Mouse (Mus musculus) intestine, embryonic 15.5 days (tissue): Measurements from ENCODE around the gene Dmrt2. TPM values are rescaled to one million over a fixed set of nuclear protein-coding genes. Genes with fewer than 3 reads are reported as not detected.

Source experiments
- ATAC-seq: fragments of 200-750 bp; cut with Nextera tagmentation; 2 replicates; pipeline ENCODE4 v1.8.0; 2017; ENCODE audit warnings: moderate TSS enrichment, moderate library complexity
- H3K27ac ChIP-seq: fragments of 300-500 bp; sonication (generic); 2 replicates; pipeline ENCODE4 v1.5.1; 2015; ENCODE audit warnings: mild to moderate bottlenecking, inconsistent platforms
- H3K27me3 ChIP-seq: fragments of 300-500 bp; sonication (generic); replicated peaks from 2 replicates; pipeline ENCODE4 v1.6.1; 2015; ENCODE audit warnings: inconsistent platforms
- H3K36me3 ChIP-seq: fragments of 300-500 bp; sonication (generic); 2 replicates; pipeline ENCODE4 v1.6.1; 2015; ENCODE audit warnings: inconsistent platforms
- H3K4me1 ChIP-seq: fragments of 300-500 bp; sonication (generic); replicated peaks from 2 replicates; pipeline ENCODE4 v1.6.1; 2015; ENCODE audit warnings: inconsistent platforms
- H3K4me2 ChIP-seq: fragments of 300-500 bp; sonication (generic); replicated peaks from 2 replicates; pipeline ENCODE4 v1.6.1; 2015; ENCODE audit warnings: mild to moderate bottlenecking, inconsistent platforms
- H3K4me3 ChIP-seq: fragments of 300-500 bp; sonication (generic); replicated peaks from 2 replicates; pipeline ENCODE4 v1.5.1; 2015; ENCODE audit warnings: inconsistent platforms
- H3K9ac ChIP-seq: fragments of 300-500 bp; sonication (generic); 2 replicates; pipeline ENCODE4 v1.6.1; 2015; ENCODE audit warnings: inconsistent platforms
- H3K9me3 ChIP-seq: fragments of 300-500 bp; sonication (generic); 2 replicates; pipeline ENCODE4 v1.6.1; 2016; ENCODE audit warnings: inconsistent platforms
- WGBS: fragments of 180-500 bp; shearing (Covaris S2); methylation state at CpG from one replicate; pipeline ENCODE4 v1.1.7; 2015; 5-methylcytosine and 5-hydroxymethylcytosine counted together
- polyA plus RNA-seq: library from polyadenylated mRNA; unstranded; fragments of >200 nt; fragmentation: Nextera tagmentation; extraction: Ambion mirVana; gene quantifications from 2 replicates; pipeline ENCODE4 v1.2.1, GENCODE M21; 2015

Gene Dmrt2
- polyA plus RNA-seq, 1 experiment from 2014 or later = 0.40 TPM

- WGBS = 60% methylated on average over 2 of the region's 2 CpGs
- no peak overlapping the region for H3K4me2 ChIP-seq
- no peak overlapping the region for H3K9ac ChIP-seq
- no peaks in the 10 kb centered on the region for H3K27me3 ChIP-seq
- ATAC-seq = no peak
- no peaks in the 10 kb centered on the region for H3K36me3 ChIP-seq
- H3K4me3 ChIP-seq = no peak overlapping the region
- H3K27ac ChIP-seq = no peak overlapping the region
- no peaks in the 10 kb centered on the region for H3K9me3 ChIP-seq
- H3K4me1 ChIP-seq = no peaks in the 10 kb centered on the region
These were observed 42.7 kb downstream of the Dmrt2 start for GRCm38 (mm10) chr19:25714927-25715326.

- 50% methylated on average over 5 of the region's 5 CpGs for WGBS
- H3K27me3 ChIP-seq = no peaks in the 10 kb centered on the region
- no peaks in the 10 kb centered on the region for H3K36me3 ChIP-seq
- H3K9ac ChIP-seq = no peak overlapping the region
- no peak for ATAC-seq
- H3K27ac ChIP-seq = no peak overlapping the region
- no peaks in the 10 kb centered on the region for H3K9me3 ChIP-seq
- H3K4me1 ChIP-seq = no peaks in the 10 kb centered on the region
- H3K4me3 ChIP-seq = no peak overlapping the region
- no peak overlapping the region for H3K4me2 ChIP-seq
These were observed 50.4 kb downstream of the Dmrt2 start for GRCm38 (mm10) chr19:25722616-25723015.

Other genes starting within 250 kb of the Dmrt2 start
- gene Dmrt1, start 166.8 kb upstream of the Dmrt2 start, polyA plus RNA-seq = not detected in 2 replicates
- 0.30 and 0.41 TPM in 2 replicates for gene Dmrt3, start 62.1 kb upstream of the Dmrt2 start, polyA plus RNA-seq